Mouse (Mus musculus) ES-E14 (cell line): ENCODE data around the gene Cox6b1.

Experiments used
- CHD2 ChIP-seq: IDR thresholded peaks from 2 replicates; pipeline ENCODE4 v1.6.1; 2014; ENCODE audit warnings: mild to moderate bottlenecking, low read depth, low read length, inconsistent platforms
- HCFC1 ChIP-seq: IDR thresholded peaks from 2 replicates; pipeline ENCODE4 v1.6.1; 2012; ENCODE audit warnings: low read length, inconsistent platforms, borderline replicate concordance; ENCODE audit not compliant: insufficient read depth
- MAFK ChIP-seq: IDR thresholded peaks from 2 replicates; pipeline ENCODE4 v1.6.1; 2014; ENCODE audit warnings: mild to moderate bottlenecking, low read depth, low read length, inconsistent platforms; ENCODE audit not compliant: insufficient read depth
- ZC3H11A ChIP-seq: IDR thresholded peaks from 2 replicates; pipeline ENCODE4 v1.6.1; 2012; ENCODE audit warnings: low read depth, mild to moderate bottlenecking, inconsistent platforms, low read length, borderline replicate concordance

GRCm38 (mm10) chr7:30614454-30614853 lies 11.5 kb downstream of the Cox6b1 start:
- TF ChIP-seq ZC3H11A (no peak), MAFK (no peak), HCFC1 (no peak), CHD2 (no peak)
